Mouse (Mus musculus) ES-E14 (cell line): ENCODE measurements around the gene Thbd. TPM values are rescaled to one million over a fixed set of nuclear protein-coding genes. Genes with fewer than 3 reads are reported as not detected.

Experiments
- DNase-seq: peaks from one replicate; pipeline ENCODE4 v3.0.0-alpha.2; 2013; ENCODE audit warnings: low read depth, low spot score
- H3K27ac ChIP-seq: 2 replicates; pipeline ENCODE4 v1.5.1; 2012; ENCODE audit warnings: low read depth, mild to moderate bottlenecking, low read length, moderate library complexity, mixed read lengths; ENCODE audit not compliant: poor library complexity, insufficient read depth, severe bottlenecking
- H3K36me3 ChIP-seq: 2 replicates; pipeline ENCODE4 v1.6.1; 2012; ENCODE audit warnings: mild to moderate bottlenecking, low read length, moderate library complexity, mixed read lengths; ENCODE audit not compliant: control insufficient read depth, poor library complexity, insufficient read depth, severe bottlenecking
- H3K4me1 ChIP-seq, 2 experiments: fragments of 150-350 bp in 1 of 2; sonication (generic) in 1 of 2; 2 replicates each; pipeline ENCODE4 v1.6.1; 2012; ENCODE audit warnings: low read length in 2 of 2, mild to moderate bottlenecking in 1 of 2, mixed read lengths in 1 of 2; ENCODE audit not compliant: control insufficient read depth in 2 of 2, insufficient read depth in 2 of 2, poor library complexity in 1 of 2
- H3K4me3 ChIP-seq, 2 experiments: fragments of 150-350 bp in 1 of 2; sonication (generic) in 1 of 2; 2 replicates each; pipeline ENCODE4 v1.5.1; 2012; ENCODE audit warnings: low read length in 2 of 2, low read depth in 1 of 2, mild to moderate bottlenecking in 1 of 2, mixed read lengths in 1 of 2; ENCODE audit not compliant: insufficient read depth in 1 of 2, poor library complexity in 1 of 2, severe bottlenecking in 1 of 2
- H3K9ac ChIP-seq: 2 replicates; pipeline ENCODE4 v1.6.1; 2012; ENCODE audit warnings: low read depth, mild to moderate bottlenecking, low read length, mixed read lengths; ENCODE audit not compliant: poor library complexity, insufficient read depth, severe bottlenecking
- H3K9me3 ChIP-seq: fragments of 150-350 bp; sonication (generic); 2 replicates; pipeline ENCODE4 v1.6.1; 2012; ENCODE audit warnings: low read depth, mild to moderate bottlenecking, low read length; ENCODE audit not compliant: control insufficient read depth, insufficient read depth
- CHD2 ChIP-seq: IDR thresholded peaks from 2 replicates; pipeline ENCODE4 v1.6.1; 2014; ENCODE audit warnings: mild to moderate bottlenecking, low read depth, low read length, inconsistent platforms
- HCFC1 ChIP-seq: IDR thresholded peaks from 2 replicates; pipeline ENCODE4 v1.6.1; 2012; ENCODE audit warnings: low read length, inconsistent platforms, borderline replicate concordance; ENCODE audit not compliant: insufficient read depth
- MAFK ChIP-seq: IDR thresholded peaks from 2 replicates; pipeline ENCODE4 v1.6.1; 2014; ENCODE audit warnings: mild to moderate bottlenecking, low read depth, low read length, inconsistent platforms; ENCODE audit not compliant: insufficient read depth
- ZC3H11A ChIP-seq: IDR thresholded peaks from 2 replicates; pipeline ENCODE4 v1.6.1; 2012; ENCODE audit warnings: low read depth, mild to moderate bottlenecking, inconsistent platforms, low read length, borderline replicate concordance
- ZNF384 ChIP-seq: IDR thresholded peaks from 2 replicates; pipeline ENCODE4 v1.6.1; 2012; ENCODE audit warnings: low read depth, low read length, inconsistent platforms
- in situ Hi-C, 2 experiments: fragments of 600-800 bp; cut with MboI; formaldehyde crosslinking; loops; one replicate each; pipeline ENCODE4 v1.15.1; 2025; ENCODE audit warnings: low sequenced_read_pairs in 2 of 2, inconsistent platforms in 1 of 2; ENCODE audit not compliant: unreplicated experiment in 2 of 2
- total RNA-seq: library from RNA; depleted of rRNA; stranded (reverse); fragments of 300-350 nt; gene quantifications from 2 replicates; pipeline ENCODE4 v1.2.3, GENCODE M21; 2012

Thbd gene
- total RNA-seq, 1 experiment: 4.6 TPM

- DNase-seq: no peak
- no peaks in the 10 kb centered on the region for H3K4me1 ChIP-seq
- in situ Hi-C loops: no loop called here
- H3K9ac ChIP-seq: no peak overlapping the region
- no peaks in the 10 kb centered on the region for H3K9me3 ChIP-seq
- H3K27ac ChIP-seq: no peak overlapping the region
- H3K4me3 ChIP-seq: no peak overlapping the region
- H3K36me3 ChIP-seq: no peaks in the 10 kb centered on the region
- TF ChIP-seq ZNF384 (no peak), MAFK (no peak), CHD2 (no peak), ZC3H11A (no peak), HCFC1 (no peak)
Observed at GRCm38 (mm10) chr2:148450616-148451015, 42.6 kb upstream of the Thbd start.

- no peak overlapping the region for H3K27ac ChIP-seq
- TF ChIP-seq ZNF384: no peak
- no peak for TF ChIP-seq MAFK
- TF ChIP-seq HCFC1: no peak
- no peak for TF ChIP-seq ZC3H11A
- TF ChIP-seq CHD2: no peak
- no peaks in the 10 kb centered on the region for H3K9me3 ChIP-seq
- no peak for DNase-seq
- no peaks in the 10 kb centered on the region for H3K4me1 ChIP-seq
- in situ Hi-C loops: no loop called here
- H3K9ac ChIP-seq: no peak overlapping the region
- H3K36me3 ChIP-seq: no peaks in the 10 kb centered on the region
- no peak overlapping the region for H3K4me3 ChIP-seq
Observed at GRCm38 (mm10) chr2:148449659-148450058, 41.7 kb upstream of the Thbd start.

GRCm38 (mm10) chr2:148446446-148446845, 38.5 kb upstream of the Thbd start:
- no peak overlapping the region for H3K4me3 ChIP-seq
- no peak overlapping the region for H3K27ac ChIP-seq
- no peaks in the 10 kb centered on the region for H3K9me3 ChIP-seq
- in situ Hi-C loops: no loop called here
- H3K9ac ChIP-seq: no peak overlapping the region
- DNase-seq: no peak
- no peaks in the 10 kb centered on the region for H3K36me3 ChIP-seq
- TF ChIP-seq ZNF384: no peak
- no peak for TF ChIP-seq HCFC1
- no peak for TF ChIP-seq MAFK
- TF ChIP-seq ZC3H11A: no peak
- no peak for TF ChIP-seq CHD2
- H3K4me1 ChIP-seq: no peaks in the 10 kb centered on the region

GRCm38 (mm10) chr2:148445616-148446015, 37.6 kb upstream of the Thbd start:
- TF ChIP-seq MAFK (no peak), ZC3H11A (no peak), ZNF384 (no peak), HCFC1 (no peak), CHD2 (no peak)
- Histone ChIP-seq H3K9ac (no peak overlapping the region), H3K9me3 (no peaks in the 10 kb centered on the region), H3K4me3 (no peak overlapping the region), H3K27ac (no peak overlapping the region), H3K4me1 (no peaks in the 10 kb centered on the region), H3K36me3 (no peaks in the 10 kb centered on the region)
- in situ Hi-C loops: no loop called here
- DNase-seq: no peak

GRCm38 (mm10) chr2:148444472-148444871, 36.5 kb upstream of the Thbd start:
- Histone ChIP-seq H3K4me3 (no peak overlapping the region), H3K4me1 (no peaks in the 10 kb centered on the region), H3K36me3 (no peaks in the 10 kb centered on the region), H3K27ac (no peak overlapping the region), H3K9me3 (no peaks in the 10 kb centered on the region), H3K9ac (no peak overlapping the region)
- in situ Hi-C loops: no loop called here
- no peak for DNase-seq
- TF ChIP-seq HCFC1 (no peak), ZC3H11A (no peak), ZNF384 (no peak), MAFK (no peak), CHD2 (no peak)
